Mouse (Mus musculus): ENCODE data around the gene Tns4. TPM values are rescaled to one million over a fixed set of nuclear protein-coding genes. Genes with fewer than 3 reads are reported as not detected.

Tns4 gene
- under 1 TPM; 0.31 to 0.58 TPM for total RNA-seq (2021)
- 0.45 and 1.5 TPM in 2 replicates for polyA plus RNA-seq (2012; rRNA removed)
- long read RNA-seq = 0 reads

DNA sequence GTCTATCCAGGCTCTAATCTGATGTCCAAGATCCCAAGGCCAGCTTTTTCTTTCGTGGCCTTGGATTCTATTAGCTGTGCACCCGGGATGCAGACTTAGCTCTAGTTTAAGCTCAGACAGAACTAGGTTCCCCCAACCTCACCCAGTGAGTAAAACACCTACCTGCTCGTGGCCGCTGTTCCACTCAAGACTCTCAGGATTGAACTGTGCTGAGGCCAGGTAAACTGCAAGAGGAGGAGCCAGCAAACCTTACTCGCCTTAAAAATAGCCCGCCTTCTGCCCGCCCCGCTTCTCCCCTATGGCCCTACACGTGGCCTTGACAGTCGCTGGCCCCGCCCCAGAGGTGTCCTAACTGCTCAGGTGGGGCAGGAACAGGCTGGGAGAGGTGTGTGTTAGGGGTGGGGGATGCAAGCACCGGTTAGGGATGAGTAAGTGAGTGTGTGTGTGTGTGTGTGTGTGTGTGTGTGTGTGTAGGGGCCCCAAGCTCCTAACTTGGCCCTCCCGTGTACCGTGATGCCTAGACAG lies at the start of gene Tns4:
Gene Tns4, minus strand, starts transcription at position 230 of the 525 bp plus-strand sequence.
- DNase-seq = no peak

GRCm38 (mm10) chr11:99137385-99137784 lies 48.3 kb upstream of the Tns4 start:
- no peak for DNase-seq

DNA sequence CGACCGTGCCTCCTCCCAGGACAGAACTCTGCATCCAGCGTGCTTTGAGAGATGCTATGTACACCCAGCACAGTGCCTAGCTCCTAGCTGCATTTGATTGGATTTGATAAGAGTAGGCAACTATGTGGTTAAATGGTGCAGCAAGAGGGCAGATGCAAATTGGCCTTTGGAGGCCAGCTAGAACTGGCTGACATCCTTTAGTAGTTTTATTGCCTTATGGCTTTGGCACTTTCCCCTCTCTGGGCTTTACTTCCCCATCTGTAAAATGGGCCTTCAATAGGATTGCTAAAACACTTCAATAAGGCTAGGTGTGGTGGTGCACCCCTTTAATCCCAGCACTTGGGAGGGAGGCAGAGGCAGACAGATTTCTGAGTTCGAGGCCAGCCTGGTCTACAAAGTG lies 47.9 kb upstream of the Tns4 start:
- DNase-seq = no peak

GRCm38 (mm10) chr11:99136361-99136760 lies 47.3 kb upstream of the Tns4 start:
- DNase-seq = no peak

- DNase-seq = no peak
Measured at GRCm38 (mm10) chr11:99135047-99135440, 45.9 kb upstream of the Tns4 start.

- DNase-seq = no peak
Measured at GRCm38 (mm10) chr11:99134266-99135046, 45.4 kb upstream of the Tns4 start.

GRCm38 (mm10) chr11:99133285-99133897 lies 44.3 kb upstream of the Tns4 start:
- DNase-seq = no peak

DNA sequence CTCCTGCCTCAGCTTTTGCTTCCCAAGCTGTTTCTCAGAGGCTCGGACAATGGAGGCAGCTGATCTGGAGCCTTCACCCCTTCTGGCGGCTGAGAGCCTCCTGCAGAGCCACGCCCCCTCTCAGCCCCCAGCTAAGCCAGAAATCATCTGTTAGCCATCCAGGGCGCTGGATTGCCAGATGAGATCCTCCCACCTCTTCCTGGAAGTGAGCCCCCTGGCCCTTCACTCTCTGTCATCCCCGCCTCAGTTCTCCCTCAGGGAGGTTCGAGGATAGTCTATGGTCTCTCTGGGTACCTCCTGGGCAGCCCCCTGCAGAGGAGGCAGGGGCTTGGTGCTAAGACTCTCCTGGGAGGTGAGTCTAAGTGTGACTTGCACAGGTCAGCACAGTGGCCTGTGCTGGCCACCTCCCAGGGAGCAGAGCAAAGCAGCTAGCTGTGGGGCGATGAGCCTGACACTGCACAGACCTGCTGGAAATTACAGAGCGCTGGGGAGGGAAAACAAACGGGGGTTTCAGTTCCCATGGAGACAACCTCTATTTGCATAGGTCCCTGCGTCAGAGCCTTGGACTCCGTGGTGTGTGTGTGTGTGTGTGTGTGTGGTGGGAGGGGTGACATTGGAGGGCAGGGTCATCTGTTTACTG lies 43.1 kb upstream of the Tns4 start:
- DNase-seq = no peak

DNA sequence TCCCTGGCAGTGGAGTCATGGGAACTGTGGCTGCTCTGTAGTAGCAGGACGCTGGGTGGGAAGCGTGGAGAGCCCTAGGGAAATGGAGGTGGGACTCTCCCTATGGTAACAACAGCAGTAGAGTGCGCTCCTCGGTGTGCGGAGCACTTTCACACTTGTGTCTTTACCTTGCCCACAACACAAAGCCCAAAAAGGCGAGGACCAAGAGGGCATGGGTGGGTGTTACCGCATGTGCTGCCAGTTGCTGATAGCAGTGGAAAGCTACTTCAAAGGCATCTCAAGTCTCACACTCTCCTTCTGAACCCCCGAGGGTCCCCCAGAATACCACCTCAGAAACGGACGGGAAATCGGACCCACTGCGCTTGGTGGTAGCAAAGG lies 42.3 kb upstream of the Tns4 start:
- no peak for DNase-seq

- no peak for DNase-seq
Measured at GRCm38 (mm10) chr11:99130736-99131462, 41.8 kb upstream of the Tns4 start.

DNA sequence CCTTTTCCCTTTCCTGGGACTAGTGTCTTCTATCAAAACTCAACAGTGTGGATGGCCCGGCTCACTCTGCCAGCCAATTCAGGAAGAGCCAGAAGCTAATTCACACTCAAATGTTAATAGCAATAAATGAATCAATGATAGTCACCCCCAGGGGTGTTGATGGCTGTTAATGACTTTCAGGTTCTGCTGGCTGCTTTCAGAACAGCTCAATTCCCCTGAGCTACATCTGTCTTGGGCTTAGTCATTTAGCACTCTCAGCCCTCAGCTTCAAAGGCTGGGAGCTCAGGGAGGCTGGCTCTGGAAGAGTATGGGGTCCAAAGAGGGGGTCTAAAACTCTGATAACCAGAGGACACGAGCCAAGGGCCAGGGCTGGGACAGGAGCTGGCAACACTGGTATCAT lies 40.2 kb upstream of the Tns4 start:
- DNase-seq = no peak

- DNase-seq = no peak
Measured at GRCm38 (mm10) chr11:99127785-99128682, 38.9 kb upstream of the Tns4 start.

- peak; percentile 38 for DNase-seq
Measured at GRCm38 (mm10) chr11:99126482-99127253, 37.6 kb upstream of the Tns4 start.

DNA sequence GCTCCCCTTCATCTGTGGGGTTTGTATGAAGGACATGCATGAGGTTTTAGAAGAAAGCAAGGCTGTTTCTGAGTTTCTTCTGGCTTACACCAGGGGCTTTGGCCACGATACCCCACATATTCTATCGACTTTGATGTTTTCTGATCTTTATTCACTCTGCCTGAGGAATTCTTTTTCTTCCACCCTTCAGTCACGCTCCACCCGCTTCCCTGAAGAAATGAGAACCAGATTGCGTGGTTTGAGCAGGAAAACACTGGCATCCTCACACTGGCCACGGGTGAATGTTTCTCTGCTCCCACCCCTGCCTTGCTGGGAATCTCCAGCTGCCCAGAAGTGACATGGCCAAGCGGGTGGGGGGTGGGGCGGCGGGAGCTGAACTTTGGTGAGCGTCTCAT lies 35.5 kb upstream of the Tns4 start:
- no peak for DNase-seq

DNA sequence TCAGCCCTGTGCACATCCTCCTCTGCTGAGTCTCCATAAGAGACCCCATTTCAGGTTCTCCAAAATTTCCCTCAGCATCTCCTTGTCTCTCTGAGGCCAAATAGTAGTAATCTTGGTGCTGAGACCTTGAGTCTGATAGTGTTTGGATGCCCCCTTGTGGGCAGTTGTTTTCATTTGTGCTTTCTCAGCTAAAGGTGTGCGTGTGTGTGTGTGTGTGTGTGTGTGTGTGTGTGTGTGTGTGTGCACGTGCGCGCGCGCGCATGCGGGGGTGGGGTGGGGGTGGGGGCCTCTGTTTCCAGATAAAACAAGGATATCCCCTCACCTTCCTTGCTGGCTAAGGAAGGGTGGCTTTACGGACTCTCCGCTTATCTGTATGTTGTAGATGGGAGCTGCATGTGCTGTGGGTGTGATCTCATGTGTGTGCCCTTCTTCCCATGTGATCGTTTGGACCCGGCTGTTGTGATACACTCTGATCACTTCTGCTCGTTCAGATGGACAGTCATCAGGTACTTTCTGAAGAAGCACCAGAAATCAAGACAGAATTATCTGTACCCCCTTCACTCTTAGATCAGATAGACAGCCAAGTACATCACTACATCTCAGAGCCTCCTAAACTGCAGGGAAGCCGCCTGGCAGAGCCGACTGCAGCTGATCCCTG lies 35.0 kb upstream of the Tns4 start:
- DNase-seq = peak; percentile 49

GRCm38 (mm10) chr11:99122703-99123102 lies 33.6 kb upstream of the Tns4 start:
- DNase-seq = no peak

GRCm38 (mm10) chr11:99121218-99121631 lies 32.1 kb upstream of the Tns4 start:
- no peak for DNase-seq

- DNase-seq = no peak
Measured at GRCm38 (mm10) chr11:99120524-99121217, 31.6 kb upstream of the Tns4 start.

GRCm38 (mm10) chr11:99118963-99119362 lies 29.9 kb upstream of the Tns4 start:
- no peak for DNase-seq
